Mouse (Mus musculus) ovary, adult 18-20 months (tissue): ENCODE data around the gene Sla2.
"Not testable (repeated sequence)": the region's sequence is repeated elsewhere in the genome, so short reads cannot be mapped to it uniquely, and the experiment has no call there.

Experiments
- DNase-seq: peaks from one replicate; pipeline ENCODE4 v3.0.0; 2022; ENCODE audit warnings: low spot score, mixed read lengths

The Sla2 gene

GRCm38 (mm10) chr2:156864481-156864880 is 22.5 kb downstream of the Sla2 start:
- DNase-seq: no peak

DNA sequence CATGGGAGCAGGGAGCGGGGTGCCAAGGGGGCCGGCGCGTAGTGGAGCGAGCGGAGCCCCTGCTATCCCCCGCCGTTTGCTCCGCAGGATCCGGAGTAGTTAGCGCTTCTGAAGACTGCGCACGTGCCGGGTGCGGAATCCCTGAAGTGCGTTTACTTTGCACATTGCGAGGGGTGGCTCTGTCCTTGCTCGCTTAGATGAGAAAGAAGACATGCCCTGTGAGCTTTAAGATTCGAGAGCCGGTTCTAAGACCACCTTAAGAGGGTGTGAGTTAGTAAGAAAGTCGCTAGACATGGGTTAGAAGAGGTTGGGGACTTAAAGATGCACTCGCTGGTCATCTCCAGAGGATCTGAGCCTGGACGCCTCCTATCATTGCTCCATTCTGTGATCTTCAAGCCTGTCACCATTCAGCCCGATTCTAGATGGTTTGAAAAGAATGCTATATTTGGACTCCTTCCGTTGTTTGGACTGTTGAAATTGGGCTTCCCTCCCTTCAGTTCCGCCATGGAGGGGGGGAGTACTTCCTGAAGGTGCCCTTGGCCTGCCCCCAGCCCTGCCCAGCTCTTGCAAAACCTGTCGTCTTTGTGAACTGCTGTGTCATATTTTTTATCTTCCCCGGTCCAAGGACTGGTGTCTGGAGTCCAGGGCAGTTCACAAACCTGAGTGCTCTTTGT is 23.4 kb downstream of the Sla2 start:
- DNase-seq: peak; percentile 53

DNA sequence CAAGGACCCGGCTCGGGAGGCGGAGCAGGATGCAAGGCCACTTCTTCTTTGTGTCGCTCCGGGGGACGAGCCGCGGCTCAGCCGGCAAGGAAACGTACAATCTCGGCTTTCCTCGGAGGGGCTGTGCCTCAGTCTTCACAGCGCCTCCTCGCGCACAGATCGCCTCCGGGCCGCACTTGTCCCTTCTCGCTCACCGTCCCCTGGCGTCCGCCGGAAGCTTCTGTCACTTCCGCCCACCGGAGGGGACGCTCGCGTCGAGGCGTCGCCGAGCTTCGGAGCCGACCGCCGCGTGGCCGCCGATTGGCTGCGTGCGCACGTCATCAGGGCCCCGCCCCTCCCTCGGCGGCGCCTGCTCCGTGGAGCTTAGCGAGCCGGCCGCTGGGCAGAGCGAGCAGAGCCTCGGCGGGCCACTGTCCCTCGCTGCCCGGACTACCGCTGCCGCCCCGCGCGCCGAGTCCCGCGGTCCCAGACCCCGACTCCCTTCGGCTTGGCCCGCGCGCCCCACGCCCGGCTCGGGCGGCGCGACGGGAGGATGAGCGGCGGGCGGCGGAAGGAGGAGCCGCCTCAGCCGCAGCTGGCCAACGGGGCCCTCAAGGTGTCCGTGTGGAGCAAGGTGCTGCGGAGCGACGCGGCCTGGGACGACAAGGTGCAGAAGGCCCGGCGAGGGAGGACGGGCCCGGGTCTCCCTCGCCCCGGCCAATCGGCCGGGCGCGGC is 24.1 kb downstream of the Sla2 start, which contains the start of gene Rab5if:
TSS of gene Rab5if (plus strand) at position 357 of the 715 bp plus-strand sequence.
- DNase-seq: peak; percentile 96

DNA sequence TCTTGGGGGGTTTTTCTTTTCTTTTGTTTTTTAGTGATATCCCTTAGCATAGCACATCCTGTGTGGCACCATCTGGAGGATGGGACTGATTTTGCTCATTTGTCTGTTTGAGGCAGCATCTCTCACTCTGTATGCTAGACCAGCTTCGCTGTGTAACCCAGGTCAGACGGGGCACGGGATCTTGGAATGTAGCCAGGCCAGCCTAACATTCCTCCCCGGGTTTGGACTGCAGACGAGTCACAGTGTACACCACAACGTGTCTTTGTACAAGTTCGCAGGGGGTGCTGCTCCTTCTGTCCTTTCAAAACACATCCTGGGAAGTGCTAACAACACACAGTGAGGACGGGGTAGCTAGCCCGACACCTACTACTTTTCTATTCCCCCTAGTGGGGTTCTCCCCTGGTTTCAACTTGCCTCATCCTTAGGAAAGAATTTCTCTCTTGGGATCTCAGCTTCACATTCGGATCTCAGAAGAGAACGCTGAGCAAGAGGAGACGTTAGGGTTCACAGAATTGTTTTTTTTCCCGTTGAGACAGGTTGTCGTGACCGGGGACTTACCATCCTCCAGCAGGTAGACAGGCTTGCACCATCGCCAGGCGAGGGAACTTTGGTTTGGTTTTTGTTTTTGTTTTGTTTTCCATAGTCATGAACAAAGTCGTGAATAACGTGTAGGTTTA is 24.8 kb downstream of the Sla2 start:
- DNase-seq: no peak

- no peak for DNase-seq
These were observed 28.3 kb downstream of the Sla2 start for GRCm38 (mm10) chr2:156858671-156859070.

- no peak for DNase-seq
These were observed 29.2 kb downstream of the Sla2 start, which contains the start of gene 4930518I15Rik for GRCm38 (mm10) chr2:156857835-156858234. TSS of gene 4930518I15Rik (minus strand) at chr2:156857946.

GRCm38 (mm10) chr2:156857385-156857791 is 29.6 kb downstream of the Sla2 start:
- DNase-seq: no peak

GRCm38 (mm10) chr2:156856311-156856710 is 30.7 kb downstream of the Sla2 start:
- DNase-seq: no peak

DNA sequence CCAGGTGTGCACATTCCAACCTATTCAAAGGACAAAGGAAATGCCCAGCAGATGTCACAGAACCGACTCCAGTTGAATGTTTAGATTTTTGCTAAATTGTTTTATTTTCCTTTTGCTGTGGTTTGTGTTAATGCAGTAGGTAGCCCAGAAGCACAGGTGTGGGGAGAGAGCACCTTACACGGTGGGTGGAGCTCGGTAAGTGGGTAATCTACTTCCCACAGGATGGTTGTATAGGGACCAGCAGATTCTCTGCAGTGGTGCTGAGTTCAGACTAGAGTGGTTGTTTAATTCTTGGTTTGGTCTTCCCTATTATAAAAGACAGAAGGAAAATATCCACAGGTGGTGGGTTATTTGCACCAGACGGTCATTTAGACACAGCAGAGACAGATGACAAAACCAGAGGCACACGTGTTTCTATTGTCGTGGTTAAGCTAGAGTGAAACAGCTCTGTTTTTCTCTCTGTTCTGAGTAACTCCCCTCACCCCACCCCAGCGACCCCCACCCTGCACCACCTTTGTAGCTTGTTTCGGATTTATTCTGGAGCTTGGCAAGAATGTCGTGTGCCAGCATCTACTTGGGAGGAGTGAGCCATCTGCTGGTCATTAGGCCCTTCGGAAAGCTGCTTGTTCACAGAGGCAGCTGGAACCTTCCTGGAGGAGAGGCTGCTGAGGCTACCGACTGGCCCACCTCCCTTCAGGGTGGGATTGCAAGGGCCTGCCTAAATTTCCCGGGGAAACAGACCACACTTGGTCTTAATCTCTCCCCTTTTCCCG is 32.8 kb downstream of the Sla2 start:
- DNase-seq: not testable (repeated sequence)

DNA sequence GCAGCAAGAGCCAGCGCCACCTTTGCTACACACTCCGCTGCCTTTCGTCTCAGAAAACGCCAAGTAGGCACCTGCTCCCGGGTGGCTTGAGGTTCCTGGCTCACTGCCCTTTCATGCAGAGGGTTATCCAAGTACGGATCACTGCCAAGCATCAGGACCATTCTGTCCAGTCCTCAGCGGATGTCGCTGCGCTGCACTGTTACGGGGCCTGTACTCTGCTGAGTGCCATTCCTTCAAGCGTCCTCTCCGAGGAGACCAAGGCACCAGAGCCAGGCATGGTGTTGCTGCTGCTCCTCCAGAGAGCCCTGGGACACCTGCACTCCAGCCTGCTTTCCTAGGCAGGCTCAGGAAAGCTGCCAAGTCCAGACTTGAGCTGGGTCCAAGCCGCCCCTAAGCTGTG is 33.4 kb downstream of the Sla2 start:
- DNase-seq: not testable (repeated sequence)

DNA sequence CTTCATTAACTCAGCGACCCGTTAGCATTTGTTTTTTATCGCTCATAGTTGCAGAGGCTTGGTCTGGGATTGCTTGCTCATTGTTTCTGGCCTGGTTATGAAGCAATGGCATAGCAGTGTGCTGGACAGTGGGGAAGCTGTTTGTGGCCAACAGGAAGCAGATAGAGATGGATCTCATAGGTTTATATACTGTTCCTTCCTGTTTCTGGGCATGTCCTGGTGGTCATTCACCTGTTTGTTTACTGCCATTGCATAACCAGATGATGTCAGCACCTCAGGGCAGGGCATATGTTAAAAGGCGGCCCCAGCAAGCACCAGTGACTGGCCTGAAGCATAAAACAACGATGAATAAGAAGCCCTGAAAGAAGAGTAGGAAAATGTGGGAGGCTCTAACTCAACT is 36.5 kb downstream of the Sla2 start:
- no peak for DNase-seq

DNA sequence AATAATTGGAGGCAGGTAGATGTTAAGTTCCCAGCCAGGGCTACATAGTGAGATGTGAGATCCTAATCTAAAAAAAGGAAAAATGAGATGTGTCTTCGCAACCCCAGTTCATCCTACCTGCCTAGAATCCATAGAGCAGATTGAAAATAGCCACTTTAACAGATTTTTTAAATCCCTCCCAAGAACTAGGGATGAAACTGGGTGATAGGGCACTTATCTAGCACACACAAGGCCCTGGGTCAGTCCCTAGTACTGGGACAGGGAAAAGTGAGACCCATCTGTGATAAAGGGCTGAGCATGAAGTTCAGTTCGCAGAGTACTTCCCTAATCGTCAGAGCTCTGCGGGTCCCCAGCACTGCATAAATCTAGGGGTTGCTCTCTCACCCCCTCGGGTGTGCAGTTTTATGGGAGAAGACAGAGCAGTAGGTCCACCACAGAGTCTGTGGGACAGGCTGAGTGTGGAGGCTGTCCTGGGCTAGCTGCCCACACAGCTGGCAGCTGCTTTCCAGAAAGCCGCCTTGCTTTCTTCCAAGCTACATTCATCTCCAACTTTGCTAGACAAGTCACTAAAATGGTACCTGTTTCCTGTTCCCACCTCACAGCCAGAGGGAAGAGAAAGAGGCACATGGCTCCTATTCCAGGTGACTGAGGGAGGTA is 38.3 kb downstream of the Sla2 start:
- DNase-seq: no peak

GRCm38 (mm10) chr2:156847653-156848052 is 39.3 kb downstream of the Sla2 start:
- DNase-seq: no peak

GRCm38 (mm10) chr2:156844715-156845114 is 42.3 kb downstream of the Sla2 start:
- DNase-seq: no peak

- no peak for DNase-seq
These were observed 43.7 kb downstream of the Sla2 start for GRCm38 (mm10) chr2:156843331-156843730.

- no peak for DNase-seq
These were observed 44.3 kb downstream of the Sla2 start for GRCm38 (mm10) chr2:156842711-156843110.

DNA sequence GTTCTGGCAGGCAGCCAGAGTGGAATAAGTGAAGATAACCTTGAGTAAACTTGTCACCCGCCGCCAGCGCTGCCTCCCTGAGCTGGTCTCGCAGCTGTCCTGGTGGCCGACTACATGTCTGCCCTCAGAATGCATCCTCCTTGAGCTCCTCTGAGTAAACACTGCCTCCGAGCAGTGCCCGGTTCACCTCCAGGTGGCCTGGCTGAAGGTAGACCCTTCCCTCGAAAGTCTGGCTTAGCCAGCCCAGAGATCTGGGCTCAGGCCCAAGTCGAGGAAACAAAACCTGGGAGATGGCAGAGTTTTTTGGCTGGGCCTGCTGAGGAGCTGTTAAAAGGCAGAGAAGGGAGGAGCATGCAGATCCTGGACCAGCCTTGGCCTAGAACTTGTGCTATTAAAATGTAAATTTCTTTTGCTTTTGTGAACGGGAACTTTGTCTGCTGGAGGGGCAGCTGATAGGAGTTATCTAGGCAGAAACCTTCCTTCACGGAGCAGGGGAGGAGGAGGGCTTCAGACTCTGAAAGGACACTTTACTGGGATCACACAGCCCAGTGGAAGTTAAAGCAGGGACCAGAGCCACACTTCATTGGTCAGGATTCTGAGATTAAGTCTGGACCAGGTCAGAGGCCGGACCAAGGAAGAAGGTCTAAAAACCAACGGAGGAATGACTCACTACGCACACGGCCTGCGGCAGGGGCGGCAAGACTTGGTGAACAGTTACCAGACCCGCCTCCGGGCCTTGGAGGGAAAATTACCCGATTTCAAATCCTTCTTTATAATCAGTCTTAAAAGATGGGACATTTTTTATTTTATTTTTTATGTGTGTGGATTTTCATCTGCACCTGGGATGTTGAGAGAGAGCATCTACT is 44.9 kb downstream of the Sla2 start:
- peak; percentile 69 for DNase-seq

DNA sequence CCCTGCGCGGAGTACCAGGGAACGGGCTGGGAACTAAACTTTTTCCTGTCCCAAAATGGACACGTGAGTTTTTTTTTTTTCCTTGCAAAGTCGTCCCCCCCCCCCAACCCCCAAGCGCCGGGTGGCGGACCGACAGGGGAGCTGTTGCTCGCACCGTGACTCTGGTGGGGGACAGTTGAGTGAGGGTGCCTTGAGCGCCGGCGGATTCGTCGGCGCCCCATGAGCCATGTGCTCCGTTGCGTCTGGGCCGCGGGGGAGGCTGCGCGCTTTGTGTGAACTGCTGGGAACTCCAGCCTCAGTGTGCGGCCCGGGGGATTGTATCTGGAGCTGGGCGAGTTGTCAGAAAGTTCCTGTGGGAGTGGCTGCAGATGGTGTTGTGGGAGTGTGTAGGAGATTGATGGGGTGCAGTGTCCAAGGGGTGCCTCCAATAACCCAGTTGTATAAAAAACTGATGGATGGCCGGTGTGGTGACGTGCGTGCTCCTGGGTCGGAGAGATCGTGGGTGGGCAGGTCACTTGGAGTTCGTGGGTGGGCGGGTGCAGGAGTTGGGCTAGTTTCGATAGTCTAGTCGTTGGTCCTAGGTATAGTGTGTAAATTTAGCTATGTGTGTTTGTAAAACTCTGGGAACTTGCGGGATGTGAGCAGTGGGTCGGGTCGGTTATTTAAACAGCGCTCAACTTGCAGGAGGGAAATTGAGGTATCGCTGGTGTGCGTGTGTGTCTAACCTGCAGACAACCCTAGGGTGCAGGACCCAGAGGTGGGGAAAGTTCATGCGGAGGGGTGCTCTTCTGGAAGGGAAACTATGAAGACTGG is 45.8 kb downstream of the Sla2 start:
- DNase-seq: peak; percentile 63

GRCm38 (mm10) chr2:156840301-156841027 is 46.5 kb downstream of the Sla2 start:
- no peak for DNase-seq
